Mouse (Mus musculus) forebrain, embryonic 13.5 days (tissue): Measurements from ENCODE around the gene Jarid2. TPM values are rescaled to one million over a fixed set of nuclear protein-coding genes. Genes with fewer than 3 reads are reported as not detected.

Experiments
- ATAC-seq: fragments of 200-750 bp; cut with Nextera tagmentation; 2 replicates; pipeline ENCODE4 v1.8.0; 2017
- H3K27ac ChIP-seq: fragments of 300-500 bp; sonication (generic); 2 replicates; pipeline ENCODE4 v1.5.1; 2015; ENCODE audit warnings: inconsistent platforms, mild to moderate bottlenecking, moderate library complexity
- H3K27me3 ChIP-seq: fragments of 300-500 bp; sonication (generic); 2 replicates; pipeline ENCODE4 v1.6.1; 2015; ENCODE audit warnings: mild to moderate bottlenecking, inconsistent platforms
- H3K36me3 ChIP-seq: fragments of 300-500 bp; sonication (generic); 2 replicates; pipeline ENCODE4 v1.6.1; 2015; ENCODE audit warnings: mild to moderate bottlenecking, inconsistent platforms; ENCODE audit not compliant: poor library complexity, severe bottlenecking
- H3K4me1 ChIP-seq: fragments of 300-500 bp; sonication (generic); 2 replicates; pipeline ENCODE4 v1.6.1; 2015; ENCODE audit warnings: inconsistent platforms
- H3K4me2 ChIP-seq: fragments of 300-500 bp; sonication (generic); 2 replicates; pipeline ENCODE4 v1.6.1; 2015; ENCODE audit warnings: inconsistent platforms, mild to moderate bottlenecking, moderate library complexity
- H3K4me3 ChIP-seq: fragments of 300-500 bp; sonication (generic); 2 replicates; pipeline ENCODE4 v1.5.1; 2015; ENCODE audit warnings: mild to moderate bottlenecking, inconsistent platforms
- H3K9ac ChIP-seq: fragments of 300-500 bp; sonication (generic); 2 replicates; pipeline ENCODE4 v1.6.1; 2015; ENCODE audit warnings: mild to moderate bottlenecking, inconsistent platforms
- H3K9me3 ChIP-seq: fragments of 300-500 bp; sonication (generic); replicated peaks from 2 replicates; pipeline ENCODE4 v1.6.1; 2016; ENCODE audit warnings: inconsistent platforms
- WGBS: fragments of 180-500 bp; shearing (Covaris S2); methylation state at CpG from one replicate; pipeline ENCODE4 v1.1.7; 2015; 5-methylcytosine and 5-hydroxymethylcytosine counted together
- polyA plus RNA-seq: library from polyadenylated mRNA; unstranded; fragments of >200 nt; fragmentation: Nextera tagmentation; extraction: Ambion mirVana; gene quantifications from 2 replicates; pipeline ENCODE4 v1.2.1, GENCODE M21; 2015

Jarid2 gene
- polyA plus RNA-seq, 1 experiment from 2014 or later = 36.7 TPM

GRCm38 (mm10) chr13:44881001-44881400 is 151.7 kb downstream of the Jarid2 start:
- peaks cover 3% of the 10 kb centered on the region; the same call in 1 of the 2 replicates for H3K36me3 ChIP-seq
- H3K9me3 ChIP-seq = no peaks in the 10 kb centered on the region
- no peak overlapping the region for H3K9ac ChIP-seq
- H3K4me1 ChIP-seq = peaks cover 37% of the 10 kb centered on the region
- no peak for ATAC-seq
- no peak overlapping the region for H3K4me3 ChIP-seq
- no peak overlapping the region for H3K27ac ChIP-seq
- WGBS = 79% methylated on average over 4 of the region's 4 CpGs
- H3K4me2 ChIP-seq = no peak overlapping the region
- no peaks in the 10 kb centered on the region for H3K27me3 ChIP-seq

- Histone ChIP-seq H3K9me3 (no peaks in the 10 kb centered on the region), H3K4me1 (peaks cover 16% of the 10 kb centered on the region), H3K4me2 (no peak overlapping the region), H3K27ac (no peak overlapping the region), H3K9ac (no peak overlapping the region), H3K4me3 (no peak overlapping the region), H3K27me3 (no peaks in the 10 kb centered on the region), H3K36me3 (peaks cover 6% of the 10 kb centered on the region; the same call in 1 of the 2 replicates)
- WGBS = 98% methylated on average over 2 of the region's 2 CpGs
- no peak for ATAC-seq
These were observed 156.9 kb downstream of the Jarid2 start for GRCm38 (mm10) chr13:44886221-44886620.

- Histone ChIP-seq H3K36me3 (peaks cover 3% of the 10 kb centered on the region; the same call in 1 of the 2 replicates), H3K9ac (no peak overlapping the region), H3K27me3 (no peaks in the 10 kb centered on the region), H3K9me3 (no peaks in the 10 kb centered on the region), H3K4me2 (no peak overlapping the region), H3K4me3 (no peak overlapping the region), H3K4me1 (peaks cover 38% of the 10 kb centered on the region), H3K27ac (no peak overlapping the region)
- no peak for ATAC-seq
- WGBS = 45% methylated on average over 2 of the region's 2 CpGs
These were observed 161.3 kb downstream of the Jarid2 start for GRCm38 (mm10) chr13:44890612-44891011.

- H3K27me3 ChIP-seq = no peaks in the 10 kb centered on the region
- peaks cover 38% of the 10 kb centered on the region for H3K4me1 ChIP-seq
- H3K9ac ChIP-seq = no peak overlapping the region
- peak; percentile 61; the same call in 1 of the 2 replicates for ATAC-seq
- H3K4me2 ChIP-seq = no peak overlapping the region
- H3K27ac ChIP-seq = no peak overlapping the region
- H3K9me3 ChIP-seq = no peaks in the 10 kb centered on the region
- no peak overlapping the region for H3K4me3 ChIP-seq
- WGBS = 13% methylated on average over 5 of the region's 5 CpGs
- H3K36me3 ChIP-seq = peaks cover 11% of the 10 kb centered on the region
These were observed 162.8 kb downstream of the Jarid2 start for GRCm38 (mm10) chr13:44891813-44892730.

- no peak for ATAC-seq
- no peaks in the 10 kb centered on the region for H3K9me3 ChIP-seq
- peaks cover 28% of the 10 kb centered on the region for H3K4me1 ChIP-seq
- H3K36me3 ChIP-seq = peaks cover 38% of the 10 kb centered on the region
- WGBS = 93% methylated on average over 12 of the region's 12 CpGs
- no peak overlapping the region for H3K27ac ChIP-seq
- H3K9ac ChIP-seq = no peak overlapping the region
- H3K27me3 ChIP-seq = no peaks in the 10 kb centered on the region
- no peak overlapping the region for H3K4me3 ChIP-seq
- no peak overlapping the region for H3K4me2 ChIP-seq
These were observed 166.9 kb downstream of the Jarid2 start for GRCm38 (mm10) chr13:44896211-44896610.

- no peak for ATAC-seq
- no peak overlapping the region for H3K4me2 ChIP-seq
- H3K36me3 ChIP-seq = peaks cover 56% of the 10 kb centered on the region
- H3K4me3 ChIP-seq = no peak overlapping the region
- no peaks in the 10 kb centered on the region for H3K9me3 ChIP-seq
- no peak overlapping the region for H3K9ac ChIP-seq
- H3K4me1 ChIP-seq = peaks cover 5% of the 10 kb centered on the region
- 98% methylated on average over 6 of the region's 6 CpGs for WGBS
- H3K27ac ChIP-seq = no peak overlapping the region
- no peaks in the 10 kb centered on the region for H3K27me3 ChIP-seq
These were observed 173.0 kb downstream of the Jarid2 start for GRCm38 (mm10) chr13:44902299-44902698.

- Histone ChIP-seq H3K9ac (no peak overlapping the region), H3K27ac (no peak overlapping the region), H3K36me3 (peaks cover 56% of the 10 kb centered on the region), H3K9me3 (no peaks in the 10 kb centered on the region), H3K4me3 (no peak overlapping the region), H3K4me1 (peaks cover 16% of the 10 kb centered on the region), H3K4me2 (no peak overlapping the region), H3K27me3 (no peaks in the 10 kb centered on the region)
- no peak for ATAC-seq
These were observed 174.1 kb downstream of the Jarid2 start for GRCm38 (mm10) chr13:44903416-44903815.

- no peaks in the 10 kb centered on the region for H3K9me3 ChIP-seq
- peaks cover 50% of the 10 kb centered on the region for H3K36me3 ChIP-seq
- WGBS = 64% methylated on average over 1 of the region's 1 CpGs
- H3K4me1 ChIP-seq = peaks cover 19% of the 10 kb centered on the region
- H3K4me3 ChIP-seq = no peak overlapping the region
- no peaks in the 10 kb centered on the region for H3K27me3 ChIP-seq
- ATAC-seq = no peak
- H3K27ac ChIP-seq = no peak overlapping the region
- no peak overlapping the region for H3K4me2 ChIP-seq
- no peak overlapping the region for H3K9ac ChIP-seq
These were observed 175.0 kb downstream of the Jarid2 start for GRCm38 (mm10) chr13:44904271-44904670.

GRCm38 (mm10) chr13:44906141-44906540 is 176.9 kb downstream of the Jarid2 start:
- no peak overlapping the region for H3K4me3 ChIP-seq
- peaks cover 19% of the 10 kb centered on the region for H3K4me1 ChIP-seq
- ATAC-seq = no peak
- peaks cover 63% of the 10 kb centered on the region for H3K36me3 ChIP-seq
- H3K9me3 ChIP-seq = no peaks in the 10 kb centered on the region
- H3K9ac ChIP-seq = no peak overlapping the region
- H3K27me3 ChIP-seq = no peaks in the 10 kb centered on the region
- H3K27ac ChIP-seq = no peak overlapping the region
- WGBS = 92% methylated on average over 11 of the region's 11 CpGs
- H3K4me2 ChIP-seq = no peak overlapping the region

- peak overlapping the region; percentile 77 for H3K27ac ChIP-seq
- WGBS = 16% methylated on average over 6 of the region's 6 CpGs
- H3K4me3 ChIP-seq = no peak overlapping the region
- H3K9ac ChIP-seq = no peak overlapping the region
- no peak overlapping the region for H3K4me2 ChIP-seq
- peaks cover 24% of the 10 kb centered on the region for H3K4me1 ChIP-seq
- no peaks in the 10 kb centered on the region for H3K27me3 ChIP-seq
- no peaks in the 10 kb centered on the region for H3K9me3 ChIP-seq
- ATAC-seq = peak; percentile 97
- H3K36me3 ChIP-seq = peaks cover 64% of the 10 kb centered on the region
These were observed 178.4 kb downstream of the Jarid2 start for GRCm38 (mm10) chr13:44907702-44908101.

- Histone ChIP-seq H3K4me1 (peaks cover 28% of the 10 kb centered on the region), H3K9me3 (no peaks in the 10 kb centered on the region), H3K9ac (no peak overlapping the region), H3K27me3 (no peaks in the 10 kb centered on the region), H3K4me3 (no peak overlapping the region), H3K36me3 (peaks cover 66% of the 10 kb centered on the region), H3K27ac (no peak overlapping the region), H3K4me2 (no peak overlapping the region)
- no peak for ATAC-seq
- WGBS = 11% methylated on average over 1 of the region's 1 CpGs
These were observed 179.5 kb downstream of the Jarid2 start for GRCm38 (mm10) chr13:44908790-44909189.

GRCm38 (mm10) chr13:44912851-44913250 is 183.6 kb downstream of the Jarid2 start:
- H3K27ac ChIP-seq = peak overlapping the region; percentile 14; the same call in 1 of the 2 replicates

More at GRCm38 (mm10) chr13:44912851-44913250, 183.6 kb downstream of the Jarid2 start:
- no peaks in the 10 kb centered on the region for H3K9me3 ChIP-seq
- no peak overlapping the region for H3K9ac ChIP-seq
- H3K4me2 ChIP-seq = no peak overlapping the region
- no peak overlapping the region for H3K4me3 ChIP-seq
- H3K36me3 ChIP-seq = peaks cover 88% of the 10 kb centered on the region
- H3K27me3 ChIP-seq = no peaks in the 10 kb centered on the region
- peaks cover 17% of the 10 kb centered on the region for H3K4me1 ChIP-seq
- WGBS = 84% methylated on average over 2 of the region's 2 CpGs
- ATAC-seq = no peak
